Mouse (Mus musculus): ENCODE data around the gene Hnrnpab. TPM values are rescaled to one million over a fixed set of nuclear protein-coding genes. Genes with fewer than 3 reads are reported as not detected.

The Hnrnpab gene
- polyA plus RNA-seq, 1 experiment from 2014 or later = 204 TPM

GRCm38 (mm10) chr11:51632130-51632753 is 25.6 kb upstream of the Hnrnpab start:
- Histone ChIP-seq H3K27me3 (ENCODE audit: control insufficient read depth, insufficient read depth, low read length) (no peaks in the 10 kb centered on the region), H3K4me1 (replicated peaks; ENCODE audit: control insufficient read depth, insufficient read depth) (no peaks in the 10 kb centered on the region), H3K4me2 (replicated peaks; ENCODE audit: low read depth) (no peak overlapping the region), H3K36me3 (ENCODE audit: control insufficient read depth, insufficient read depth, low read length) (peaks cover 8% of the 10 kb centered on the region; the same call in 1 of the 2 replicates), H3K9ac (ENCODE audit: low read length) (no peak overlapping the region), H3K4me3 (ENCODE audit: low read depth, low read length) (no peak overlapping the region), H3K27ac (replicated peaks) (no peak overlapping the region), H3K9me3 (ENCODE audit: control insufficient read depth, low read length) (no peaks in the 10 kb centered on the region)
- 81% methylated on average over 6 of the region's 6 CpGs for WGBS
- no peak for ATAC-seq (ENCODE audit: low FRiP score, low TSS enrichment)
- DNase-seq (ENCODE audit: low spot score) = no peak
- no peak for TF ChIP-seq CTCF (IDR thresholded peaks at IDR 0.05; ENCODE audit: low read depth)
- no peak for TF ChIP-seq EP300 (optimal IDR thresholded peaks at IDR 0.05)

- no peak for TF ChIP-seq EP300 (optimal IDR thresholded peaks at IDR 0.05)
- no peak for TF ChIP-seq CTCF (IDR thresholded peaks at IDR 0.05; ENCODE audit: low read depth)
- H3K9me3 ChIP-seq (ENCODE audit: control insufficient read depth, low read length) = no peaks in the 10 kb centered on the region
- no peak overlapping the region for H3K27ac ChIP-seq (replicated peaks)
- no peaks in the 10 kb centered on the region for H3K4me1 ChIP-seq (replicated peaks; ENCODE audit: control insufficient read depth, insufficient read depth)
- WGBS = 79% methylated on average over 15 of the region's 15 CpGs
- H3K36me3 ChIP-seq (ENCODE audit: control insufficient read depth, insufficient read depth, low read length) = peaks cover 13% of the 10 kb centered on the region
- H3K4me3 ChIP-seq (ENCODE audit: low read depth, low read length) = no peak overlapping the region
- no peaks in the 10 kb centered on the region for H3K27me3 ChIP-seq (ENCODE audit: control insufficient read depth, insufficient read depth, low read length)
- ATAC-seq (ENCODE audit: low FRiP score, low TSS enrichment) = no peak
- no peak for DNase-seq (ENCODE audit: low spot score)
- H3K4me2 ChIP-seq (replicated peaks; ENCODE audit: low read depth) = no peak overlapping the region
- H3K9ac ChIP-seq (ENCODE audit: low read length) = no peak overlapping the region
Measured at GRCm38 (mm10) chr11:51629651-51630314, 23.1 kb upstream of the Hnrnpab start.

- no peak for ATAC-seq (ENCODE audit: low FRiP score, low TSS enrichment)
- no peaks in the 10 kb centered on the region for H3K27me3 ChIP-seq (ENCODE audit: control insufficient read depth, insufficient read depth, low read length)
- peaks cover 26% of the 10 kb centered on the region for H3K36me3 ChIP-seq (ENCODE audit: control insufficient read depth, insufficient read depth, low read length)
- no peak overlapping the region for H3K9ac ChIP-seq (ENCODE audit: low read length)
- TF ChIP-seq EP300 (optimal IDR thresholded peaks at IDR 0.05) (no peak), CTCF (IDR thresholded peaks at IDR 0.05; ENCODE audit: low read depth) (no peak)
- WGBS = 78% methylated on average over 8 of the region's 8 CpGs
- H3K27ac ChIP-seq (replicated peaks) = no peak overlapping the region
- no peak for DNase-seq (ENCODE audit: low spot score)
- no peak overlapping the region for H3K4me3 ChIP-seq (ENCODE audit: low read depth, low read length)
- no peaks in the 10 kb centered on the region for H3K9me3 ChIP-seq (ENCODE audit: control insufficient read depth, low read length)
- H3K4me1 ChIP-seq (replicated peaks; ENCODE audit: control insufficient read depth, insufficient read depth) = no peaks in the 10 kb centered on the region
- H3K4me2 ChIP-seq (replicated peaks; ENCODE audit: low read depth) = no peak overlapping the region
Measured at GRCm38 (mm10) chr11:51627907-51628306, 21.3 kb upstream of the Hnrnpab start.

- Histone ChIP-seq H3K36me3 (ENCODE audit: control insufficient read depth, insufficient read depth, low read length) (peaks cover 30% of the 10 kb centered on the region), H3K4me3 (ENCODE audit: low read depth, low read length) (no peak overlapping the region), H3K9ac (ENCODE audit: low read length) (no peak overlapping the region), H3K4me2 (replicated peaks; ENCODE audit: low read depth) (no peak overlapping the region), H3K27me3 (ENCODE audit: control insufficient read depth, insufficient read depth, low read length) (no peaks in the 10 kb centered on the region), H3K9me3 (ENCODE audit: control insufficient read depth, low read length) (no peaks in the 10 kb centered on the region), H3K4me1 (replicated peaks; ENCODE audit: control insufficient read depth, insufficient read depth) (no peaks in the 10 kb centered on the region), H3K27ac (replicated peaks) (no peak overlapping the region)
- ATAC-seq (ENCODE audit: low FRiP score, low TSS enrichment) (no peak), DNase-seq (ENCODE audit: low spot score) (no peak)
- 92% methylated on average over 9 of the region's 9 CpGs for WGBS
- no peak for TF ChIP-seq CTCF (IDR thresholded peaks at IDR 0.05; ENCODE audit: low read depth)
- no peak for TF ChIP-seq EP300 (optimal IDR thresholded peaks at IDR 0.05)
Measured at GRCm38 (mm10) chr11:51627425-51627824, 20.8 kb upstream of the Hnrnpab start.

- 77% methylated on average over 5 of the region's 5 CpGs for WGBS
- H3K9ac ChIP-seq (ENCODE audit: low read length) = no peak overlapping the region
- H3K27ac ChIP-seq (replicated peaks) = no peak overlapping the region
- no peak for TF ChIP-seq CTCF (IDR thresholded peaks at IDR 0.05; ENCODE audit: low read depth)
- no peak for TF ChIP-seq EP300 (optimal IDR thresholded peaks at IDR 0.05)
- no peaks in the 10 kb centered on the region for H3K9me3 ChIP-seq (ENCODE audit: control insufficient read depth, low read length)
- H3K4me3 ChIP-seq (ENCODE audit: low read depth, low read length) = no peak overlapping the region
- peaks cover 31% of the 10 kb centered on the region for H3K36me3 ChIP-seq (ENCODE audit: control insufficient read depth, insufficient read depth, low read length)
- no peaks in the 10 kb centered on the region for H3K27me3 ChIP-seq (ENCODE audit: control insufficient read depth, insufficient read depth, low read length)
- peaks cover under 1% of the 10 kb centered on the region; the same call in 1 of the 2 replicates for H3K4me1 ChIP-seq (replicated peaks; ENCODE audit: control insufficient read depth, insufficient read depth)
- ATAC-seq (ENCODE audit: low FRiP score, low TSS enrichment) (no peak), DNase-seq (ENCODE audit: low spot score) (no peak)
- H3K4me2 ChIP-seq (replicated peaks; ENCODE audit: low read depth) = no peak overlapping the region
Measured at GRCm38 (mm10) chr11:51625187-51625820, 18.7 kb upstream of the Hnrnpab start.

Data from stomach, postnatal 0 days (tissue).